Mouse (Mus musculus) bone marrow macrophage, adult 2 months (primary cell): ENCODE data around the gene Cubn.

ENCODE experiments used
- CTCF ChIP-seq: IDR thresholded peaks from 2 replicates; pipeline ENCODE4 v1.5.1; 2012; ENCODE audit warnings: low read depth, mild to moderate bottlenecking, low read length, moderate library complexity
- POLR2A ChIP-seq: IDR thresholded peaks from 2 replicates; pipeline ENCODE4 v1.6.1; 2012; ENCODE audit warnings: mild to moderate bottlenecking, low read depth, low read length, borderline replicate concordance

DNA sequence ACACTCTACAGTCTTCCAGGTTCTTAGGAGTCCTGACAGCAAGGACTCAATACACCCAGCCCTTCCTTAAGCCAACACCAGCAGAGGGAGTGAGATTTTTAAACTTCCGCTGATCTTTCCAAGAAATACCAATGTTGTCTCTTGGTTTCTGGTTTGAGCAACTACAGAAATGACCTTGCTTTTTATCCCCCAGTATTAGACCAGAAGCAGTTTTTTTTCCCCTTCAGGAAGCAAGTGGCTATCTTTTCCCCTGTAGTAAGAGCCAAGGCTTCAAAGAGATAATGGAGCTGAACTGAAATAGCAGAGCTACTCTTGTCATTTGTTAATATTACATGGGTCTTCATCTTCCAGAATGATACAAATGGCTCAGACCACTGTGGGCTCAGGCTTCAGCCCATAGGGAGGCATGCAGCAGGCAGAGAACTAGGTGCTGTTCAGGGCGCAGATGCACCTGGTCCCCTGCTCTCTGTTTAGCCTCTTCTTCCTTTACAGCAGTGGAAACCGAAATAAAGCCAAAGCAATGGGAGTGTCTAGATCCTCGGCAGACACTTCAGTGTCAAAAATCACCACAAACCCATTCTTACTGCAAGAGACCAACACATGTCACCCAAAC is 222.8 kb downstream of the Cubn start:
- TF ChIP-seq POLR2A, result no peak
- no peak for TF ChIP-seq CTCF
